Mouse (Mus musculus) ES-Bruce4 (cell line): ENCODE data around the gene Gm5934. TPM values are rescaled to one million over a fixed set of nuclear protein-coding genes. Genes with fewer than 3 reads are reported as not detected.
"Not testable (repeated sequence)": the region's sequence is repeated elsewhere in the genome, so short reads cannot be mapped to it uniquely, and the experiment has no call there.

Experiments used
- H3K27ac ChIP-seq: 2 replicates; pipeline ENCODE4 v1.5.1; 2012; ENCODE audit warnings: low read length, inconsistent platforms; ENCODE audit not compliant: insufficient read depth
- H3K27me3 ChIP-seq: 2 replicates; pipeline ENCODE4 v1.6.1; 2012; ENCODE audit warnings: mild to moderate bottlenecking, low read length, inconsistent platforms; ENCODE audit not compliant: control insufficient read depth, poor library complexity, insufficient read depth, severe bottlenecking
- H3K36me3 ChIP-seq: 2 replicates; pipeline ENCODE4 v1.6.1; 2012; ENCODE audit warnings: inconsistent platforms, mild to moderate bottlenecking, low read length, moderate library complexity; ENCODE audit not compliant: control insufficient read depth, poor library complexity, insufficient read depth, severe bottlenecking
- H3K4me1 ChIP-seq: one replicate; pipeline ENCODE4 v1.8.1; 2011; ENCODE audit warnings: low read length; ENCODE audit not compliant: control insufficient read depth, insufficient read depth
- H3K4me3 ChIP-seq: 2 replicates; pipeline ENCODE4 v1.5.1; 2011; ENCODE audit warnings: low read depth, mild to moderate bottlenecking, low read length
- H3K9ac ChIP-seq: 2 replicates; pipeline ENCODE4 v1.6.1; 2012; ENCODE audit warnings: low read depth, mild to moderate bottlenecking, inconsistent platforms; ENCODE audit not compliant: poor library complexity, severe bottlenecking
- H3K9me3 ChIP-seq: replicated peaks from 2 replicates; pipeline ENCODE4 v1.6.1; 2012; ENCODE audit warnings: mild to moderate bottlenecking, low read length, inconsistent platforms; ENCODE audit not compliant: control insufficient read depth, poor library complexity, insufficient read depth, severe bottlenecking
- polyA plus RNA-seq: library from polyadenylated mRNA; stranded (reverse); fragments of >200 nt; gene quantifications from 2 replicates; pipeline ENCODE4 v1.2.4, GENCODE M21; 2011; ENCODE audit warnings: low read depth; ENCODE audit not compliant: missing spikeins, insufficient read depth, insufficient read length

Gm5934 gene
- not detected in 2 replicates for polyA plus RNA-seq

DNA sequence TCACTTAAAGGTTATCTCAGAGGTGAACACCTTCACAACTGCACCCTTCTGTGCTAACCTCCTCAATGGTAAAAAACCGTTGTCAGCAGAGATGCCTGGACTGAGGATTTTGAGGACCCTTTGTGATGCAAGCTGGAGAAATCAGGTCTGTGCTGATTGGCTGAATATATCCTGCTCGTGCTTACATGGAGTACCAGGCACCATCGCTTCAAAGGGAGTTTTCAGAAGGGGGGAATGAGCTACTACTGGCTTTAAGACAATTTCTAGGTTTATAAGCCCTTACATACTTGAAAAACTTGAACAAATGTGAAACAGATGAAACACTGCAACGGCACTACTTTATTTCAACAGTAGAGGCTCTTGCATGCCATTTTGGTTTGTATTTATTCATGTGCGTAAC is at the start of gene Gm5934:
Gene Gm5934 (minus strand): TSS at position 101 of the 400 bp plus-strand sequence.
- H3K27me3 ChIP-seq, H3K4me3 ChIP-seq, H3K27ac ChIP-seq, H3K9me3 ChIP-seq, H3K36me3 ChIP-seq, H3K4me1 ChIP-seq, H3K9ac ChIP-seq: not testable (repeated sequence)

Other genes with a start within 250 kb of the Gm5934 start
- gene Gm4297, start 74.1 kb upstream of the Gm5934 start, polyA plus RNA-seq: not detected in 2 replicates